Mouse (Mus musculus) erythroblast, embryonic 14.5 days (primary cell): Measurements from ENCODE around the gene Idh3a. TPM values are rescaled to one million over a fixed set of nuclear protein-coding genes. Genes with fewer than 3 reads are reported as not detected.
A peak's percentile ranks its signal among the peaks of the same experiment; 100 is the strongest.
"Not testable (repeated sequence)": the region's sequence is repeated elsewhere in the genome, so short reads cannot be mapped to it uniquely, and the experiment has no call there.

Experiments used
- H3K27me3 ChIP-seq: 2 replicates; pipeline ENCODE4 v1.6.1; 2012; ENCODE audit warnings: inconsistent platforms; ENCODE audit not compliant: control insufficient read depth
- H3K36me3 ChIP-seq: 2 replicates; pipeline ENCODE4 v1.6.1; 2012; ENCODE audit warnings: mild to moderate bottlenecking, inconsistent platforms; ENCODE audit not compliant: control insufficient read depth
- H3K4me1 ChIP-seq: 2 replicates; pipeline ENCODE4 v1.6.1; 2012; ENCODE audit warnings: inconsistent platforms; ENCODE audit not compliant: control insufficient read depth
- H3K4me3 ChIP-seq: replicated peaks from 2 replicates; pipeline ENCODE3; 2012; ENCODE audit warnings: moderate library complexity, mild to moderate bottlenecking, inconsistent platforms
- H3K9me3 ChIP-seq: 2 replicates; pipeline ENCODE4 v1.6.1; 2012; ENCODE audit warnings: low read length, inconsistent platforms, mixed read lengths; ENCODE audit not compliant: control insufficient read depth
- GATA1 ChIP-seq: IDR thresholded peaks from 2 replicates; pipeline ENCODE4 v1.6.1; 2012; ENCODE audit warnings: low read length, inconsistent platforms, mixed read lengths
- TAL1 ChIP-seq: IDR thresholded peaks from 3 replicates; pipeline ENCODE4 v1.6.1; 2012; ENCODE audit warnings: low read length, inconsistent platforms, mixed read lengths
- polyA plus RNA-seq: library from polyadenylated mRNA; stranded (reverse); fragments of >175 nt; gene quantifications from 2 replicates; pipeline ENCODE4 v1.2.3, GENCODE M21; 2012

Idh3a gene
- polyA plus RNA-seq, 1 experiment = 1.1 TPM

- Histone ChIP-seq H3K4me1 (peaks cover 7% of the 10 kb centered on the region), H3K27me3 (no peaks in the 10 kb centered on the region), H3K4me3 (no peak overlapping the region), H3K9me3 (no peaks in the 10 kb centered on the region), H3K36me3 (no peaks in the 10 kb centered on the region)
- no peak for TF ChIP-seq TAL1
- TF ChIP-seq GATA1 = no peak
Measured at GRCm38 (mm10) chr9:54571130-54571839, 14.8 kb upstream of the Idh3a start.

GRCm38 (mm10) chr9:54583712-54584111 lies 2.4 kb upstream of the Idh3a start:
- TF ChIP-seq TAL1 (no peak), GATA1 (no peak)
- peaks cover 41% of the 10 kb centered on the region for H3K4me1 ChIP-seq

GRCm38 (mm10) chr9:54584127-54584526 lies 2.0 kb upstream of the Idh3a start:
- not testable (repeated sequence) for H3K27me3 ChIP-seq, H3K9me3 ChIP-seq, H3K36me3 ChIP-seq, H3K4me3 ChIP-seq
- H3K4me1 ChIP-seq = peaks cover 42% of the 10 kb centered on the region

More at GRCm38 (mm10) chr9:54583712-54584111, 2.4 kb upstream of the Idh3a start:
- Histone ChIP-seq H3K36me3 (peaks cover 4% of the 10 kb centered on the region), H3K9me3 (no peaks in the 10 kb centered on the region), H3K4me3 (no peak overlapping the region), H3K27me3 (no peaks in the 10 kb centered on the region)

GRCm38 (mm10) chr9:54585839-54586198 lies 315 bp upstream of the Idh3a start:
- no peaks in the 10 kb centered on the region for H3K9me3 ChIP-seq
- TF ChIP-seq TAL1 (no peak), GATA1 (no peak)
- H3K4me3 ChIP-seq = peak overlapping the region; percentile 97
- H3K36me3 ChIP-seq = peaks cover 11% of the 10 kb centered on the region
- H3K4me1 ChIP-seq = peaks cover 42% of the 10 kb centered on the region
- no peaks in the 10 kb centered on the region for H3K27me3 ChIP-seq

- Histone ChIP-seq H3K4me1 (peaks cover 42% of the 10 kb centered on the region), H3K9me3 (no peaks in the 10 kb centered on the region), H3K36me3 (peaks cover 26% of the 10 kb centered on the region), H3K4me3 (peak overlapping the region; percentile 97), H3K27me3 (no peaks in the 10 kb centered on the region)
- no peak for TF ChIP-seq GATA1
- no peak for TF ChIP-seq TAL1
Measured at GRCm38 (mm10) chr9:54587863-54588262, 1.7 kb downstream of the Idh3a start.

- peaks cover 79% of the 10 kb centered on the region for H3K36me3 ChIP-seq
- H3K4me1 ChIP-seq, H3K4me3 ChIP-seq, H3K27me3 ChIP-seq, H3K9me3 ChIP-seq: not testable (repeated sequence)
Measured at GRCm38 (mm10) chr9:54593652-54594051, 7.5 kb downstream of the Idh3a start.

- Histone ChIP-seq H3K9me3 (no peaks in the 10 kb centered on the region), H3K4me1 (no peaks in the 10 kb centered on the region), H3K36me3 (peaks cover 92% of the 10 kb centered on the region), H3K27me3 (no peaks in the 10 kb centered on the region), H3K4me3 (no peak overlapping the region)
- TF ChIP-seq GATA1 (no peak), TAL1 (no peak)
Measured at GRCm38 (mm10) chr9:54596752-54597465, 10.8 kb downstream of the Idh3a start.

GRCm38 (mm10) chr9:54602386-54602785 lies 16.3 kb downstream of the Idh3a start:
- H3K9me3 ChIP-seq = no peaks in the 10 kb centered on the region
- no peak overlapping the region for H3K4me3 ChIP-seq
- TF ChIP-seq GATA1 = no peak
- TF ChIP-seq TAL1 = no peak
- no peaks in the 10 kb centered on the region for H3K4me1 ChIP-seq
- H3K27me3 ChIP-seq = no peaks in the 10 kb centered on the region
- H3K36me3 ChIP-seq = peaks cover 73% of the 10 kb centered on the region

GRCm38 (mm10) chr9:54602916-54603315 lies 16.8 kb downstream of the Idh3a start:
- H3K27me3 ChIP-seq = no peaks in the 10 kb centered on the region
- TF ChIP-seq TAL1 (no peak), GATA1 (no peak)
- no peak overlapping the region for H3K4me3 ChIP-seq
- no peaks in the 10 kb centered on the region for H3K9me3 ChIP-seq
- no peaks in the 10 kb centered on the region for H3K4me1 ChIP-seq
- peaks cover 68% of the 10 kb centered on the region for H3K36me3 ChIP-seq

GRCm38 (mm10) chr9:54604131-54604654 lies 18.1 kb downstream of the Idh3a start:
- TF ChIP-seq GATA1 (no peak), TAL1 (no peak)
- H3K4me3 ChIP-seq = no peak overlapping the region
- no peaks in the 10 kb centered on the region for H3K4me1 ChIP-seq
- no peaks in the 10 kb centered on the region for H3K9me3 ChIP-seq
- no peaks in the 10 kb centered on the region for H3K27me3 ChIP-seq
- peaks cover 55% of the 10 kb centered on the region for H3K36me3 ChIP-seq
